34 mouse cellular contexts compared by ENCODE assay signal in the genomic region with DNA sequence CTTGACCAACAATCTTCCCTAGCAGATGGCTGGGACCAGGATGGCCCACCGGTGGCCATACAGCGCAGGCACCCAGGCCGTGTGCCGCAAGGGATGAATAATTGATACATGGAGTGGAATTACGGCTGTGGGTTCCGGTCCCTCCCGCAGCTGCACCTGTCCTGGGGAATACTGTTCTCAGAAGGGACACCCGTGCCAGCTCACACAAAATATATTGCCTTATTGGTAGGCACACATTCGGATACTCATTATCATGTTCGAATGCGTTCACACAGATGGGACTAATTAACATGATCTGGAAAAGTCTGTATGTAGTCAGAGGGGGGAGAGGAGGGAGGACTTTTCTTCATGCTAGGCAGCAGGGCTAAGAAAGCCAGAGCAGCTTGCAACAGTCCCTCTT. TPM values are rescaled to one million over a fixed set of nuclear protein-coding genes. Genes with fewer than 3 reads are reported as not detected.
DNase-seq lines count a peak whose midpoint lies in the region; ATAC-seq and TF ChIP-seq lines count a peak whose summit lies in the region.
"Had no signal": no experiment of that assay in that cellular context is flagged by ENCODE, and none has a peak within 500 bp of the region (broad histone marks: within the 10 kb centered on the region; RNA-seq: fewer than 3 reads in every experiment).

No protein-coding gene starts in this region.

- H3K4me3 ChIP-seq in forebrain, embryonic 14.5 days (ENCODE audit: low read depth, low read length) = no peak overlapping the region
- H3K4me3 ChIP-seq in forebrain, embryonic 11.5 days (ENCODE audit: low read depth, low read length) = no peak overlapping the region
- H3K4me3 ChIP-seq in hindbrain, postnatal 0 days (ENCODE audit: low read length) = no peak overlapping the region
- H3K4me3 ChIP-seq in hindbrain, embryonic 11.5 days (ENCODE audit: low read depth, low read length) = no peak overlapping the region
- no peak overlapping the region for H3K4me3 ChIP-seq in midbrain, embryonic 14.5 days (replicated peaks; ENCODE audit: low read depth, low read length)
- no peak overlapping the region for H3K4me3 ChIP-seq in midbrain, embryonic 15.5 days
- no peak overlapping the region for H3K4me3 ChIP-seq in forebrain, postnatal 0 days (ENCODE audit: low read depth, low read length)
- H3K4me3 ChIP-seq: gastrocnemius, adult 2 months; heart, adult 2 months; heart, embryonic 12.5 days; kidney, embryonic 15.5 days; limb, embryonic 10.5 days; limb, embryonic 15.5 days; liver, embryonic 13.5 days; megakaryocyte, embryonic 14.5 days had no signal

- WGBS in forebrain, embryonic 14.5 days = 77% methylated on average over 11 of the region's 11 CpGs
- 87% methylated on average over 11 of the region's 11 CpGs for WGBS in forebrain, embryonic 11.5 days
- WGBS in hindbrain, postnatal 0 days = 50% methylated on average over 11 of the region's 11 CpGs
- 89% methylated on average over 11 of the region's 11 CpGs for WGBS in hindbrain, embryonic 11.5 days
- WGBS in midbrain, embryonic 14.5 days = 67% methylated on average over 11 of the region's 11 CpGs
- WGBS in midbrain, embryonic 15.5 days = 75% methylated on average over 11 of the region's 11 CpGs
- WGBS in forebrain, postnatal 0 days = 53% methylated on average over 11 of the region's 11 CpGs

- H3K36me3 ChIP-seq in forebrain, embryonic 14.5 days (ENCODE audit: control insufficient read depth, insufficient read depth, low read length) = no peaks in the 10 kb centered on the region
- H3K36me3 ChIP-seq in forebrain, embryonic 11.5 days (ENCODE audit: control insufficient read depth, insufficient read depth, low read length) = no peaks in the 10 kb centered on the region
- H3K36me3 ChIP-seq in hindbrain, postnatal 0 days (ENCODE audit: insufficient read depth, low read length) = no peaks in the 10 kb centered on the region
- H3K36me3 ChIP-seq in hindbrain, embryonic 11.5 days (ENCODE audit: control insufficient read depth, insufficient read depth, low read length) = no peaks in the 10 kb centered on the region
- H3K36me3 ChIP-seq in midbrain, embryonic 14.5 days (ENCODE audit: control insufficient read depth, insufficient read depth, low read length) = no peaks in the 10 kb centered on the region
- no peaks in the 10 kb centered on the region for H3K36me3 ChIP-seq in midbrain, embryonic 15.5 days (replicated peaks)
- no peaks in the 10 kb centered on the region for H3K36me3 ChIP-seq in forebrain, postnatal 0 days (ENCODE audit: insufficient read depth)
- H3K36me3 ChIP-seq: G1E; heart, embryonic 12.5 days; kidney, embryonic 15.5 days; limb, embryonic 10.5 days; limb, embryonic 15.5 days; liver, embryonic 13.5 days had no signal

- ATAC-seq in forebrain, embryonic 14.5 days = peak; percentile 76
- ATAC-seq in forebrain, embryonic 11.5 days (replicated peaks; ENCODE audit: low FRiP score) = no peak
- 0 out of 2 replicates have a peak, but pooled peaks have one; percentile 24 for ATAC-seq in hindbrain, postnatal 0 days
- ATAC-seq in hindbrain, embryonic 11.5 days (ENCODE audit: low FRiP score) = no peak
- no peak for ATAC-seq in midbrain, embryonic 14.5 days (ENCODE audit: low FRiP score, low TSS enrichment)
- no peak for ATAC-seq in midbrain, embryonic 15.5 days (replicated peaks)
- peak; percentile 88 for ATAC-seq in forebrain, postnatal 0 days
- ATAC-seq: inflammation-experienced regulatory T-cells, adult 6 months; lung, postnatal 0 days had no signal

- no peak overlapping the region for H3K27ac ChIP-seq in forebrain, embryonic 14.5 days (ENCODE audit: low read depth, low read length)
- H3K27ac ChIP-seq in forebrain, embryonic 11.5 days (ENCODE audit: low read depth, low read length) = no peak overlapping the region
- no peak overlapping the region for H3K27ac ChIP-seq in hindbrain, postnatal 0 days
- H3K27ac ChIP-seq in hindbrain, embryonic 11.5 days (ENCODE audit: low read depth, low read length) = no peak overlapping the region
- H3K27ac ChIP-seq in midbrain, embryonic 14.5 days (replicated peaks; ENCODE audit: low read depth, low read length) = no peak overlapping the region
- no peak overlapping the region for H3K27ac ChIP-seq in midbrain, embryonic 15.5 days
- no peak overlapping the region for H3K27ac ChIP-seq in forebrain, postnatal 0 days (ENCODE audit: low read depth, low read length)
- H3K27ac ChIP-seq: gastrocnemius, adult 2 months; heart, adult 2 months; kidney, embryonic 15.5 days; limb, embryonic 10.5 days; limb, embryonic 15.5 days; liver, embryonic 13.5 days had no signal

- peak; percentile 73 for DNase-seq in forebrain, embryonic 14.5 days (ENCODE audit: low spot score)
- DNase-seq in forebrain, embryonic 11.5 days (ENCODE audit: low spot score) = no peak
- no peak for DNase-seq in hindbrain, postnatal 0 days (ENCODE audit: low spot score)
- DNase-seq in hindbrain, embryonic 11.5 days (ENCODE audit: low spot score) = no peak
- DNase-seq in midbrain, embryonic 14.5 days = peak; percentile 17
- DNase-seq in forebrain, postnatal 0 days = peak; percentile 62
- DNase-seq in kidney, adult 11 months = no peak
- DNase-seq: adrenal gland, adult 8-10 months; cerebellum, adult 11 months; cerebellum, adult 9-10 months; cerebellum, postnatal 36 days; gastrocnemius, adult 2 months; gastrocnemius, postnatal 36 days; heart, adult 2 months; kidney, adult 18-20 months; kidney, postnatal 25 days; liver, embryonic 13.5 days; lung, adult 18-20 months; lung, postnatal 4 days; right cerebral cortex, postnatal 25 days; thymus, postnatal 14 days had no signal

- H3K9ac ChIP-seq in forebrain, embryonic 14.5 days (ENCODE audit: low read length) = no peak overlapping the region
- H3K9ac ChIP-seq in forebrain, embryonic 11.5 days (ENCODE audit: low read length) = no peak overlapping the region
- H3K9ac ChIP-seq in hindbrain, postnatal 0 days (replicated peaks; ENCODE audit: low read length) = no peak overlapping the region
- no peak overlapping the region for H3K9ac ChIP-seq in hindbrain, embryonic 11.5 days (ENCODE audit: low read depth, low read length)
- H3K9ac ChIP-seq in midbrain, embryonic 14.5 days (replicated peaks; ENCODE audit: low read length) = no peak overlapping the region
- H3K9ac ChIP-seq in midbrain, embryonic 15.5 days = no peak overlapping the region
- H3K9ac ChIP-seq in forebrain, postnatal 0 days = no peak overlapping the region
- H3K9ac ChIP-seq: heart, embryonic 12.5 days; kidney, embryonic 15.5 days; limb, embryonic 15.5 days; liver, embryonic 13.5 days had no signal

- no peaks in the 10 kb centered on the region for H3K9me3 ChIP-seq in forebrain, embryonic 14.5 days (replicated peaks; ENCODE audit: control insufficient read depth, low read length)
- H3K9me3 ChIP-seq in forebrain, embryonic 11.5 days (ENCODE audit: control insufficient read depth, low read length) = no peaks in the 10 kb centered on the region
- H3K9me3 ChIP-seq in hindbrain, postnatal 0 days (ENCODE audit: low read length) = no peaks in the 10 kb centered on the region
- no peaks in the 10 kb centered on the region for H3K9me3 ChIP-seq in hindbrain, embryonic 11.5 days (ENCODE audit: control insufficient read depth, low read length)
- 0 out of 2 replicates have a peak, but pooled peaks cover 3% of the 10 kb centered on the region for H3K9me3 ChIP-seq in midbrain, embryonic 14.5 days (ENCODE audit: control insufficient read depth, low read length)
- no peaks in the 10 kb centered on the region for H3K9me3 ChIP-seq in midbrain, embryonic 15.5 days
- H3K9me3 ChIP-seq in forebrain, postnatal 0 days (ENCODE audit: low read length) = no peaks in the 10 kb centered on the region
- H3K9me3 ChIP-seq: G1E; kidney, embryonic 15.5 days; limb, embryonic 10.5 days; limb, embryonic 15.5 days; liver, embryonic 13.5 days had no signal

- H3K27me3 ChIP-seq in forebrain, embryonic 14.5 days (replicated peaks; ENCODE audit: control insufficient read depth, insufficient read depth, low read length) = no peaks in the 10 kb centered on the region
- no peaks in the 10 kb centered on the region for H3K27me3 ChIP-seq in forebrain, embryonic 11.5 days (ENCODE audit: control insufficient read depth, insufficient read depth, low read length)
- H3K27me3 ChIP-seq in hindbrain, postnatal 0 days (ENCODE audit: insufficient read depth, low read length) = no peaks in the 10 kb centered on the region
- no peaks in the 10 kb centered on the region for H3K27me3 ChIP-seq in hindbrain, embryonic 11.5 days (ENCODE audit: control insufficient read depth, insufficient read depth, low read length)
- no peaks in the 10 kb centered on the region for H3K27me3 ChIP-seq in midbrain, embryonic 14.5 days (ENCODE audit: control insufficient read depth, insufficient read depth, low read length)
- no peaks in the 10 kb centered on the region for H3K27me3 ChIP-seq in midbrain, embryonic 15.5 days (replicated peaks)
- H3K27me3 ChIP-seq in forebrain, postnatal 0 days (ENCODE audit: insufficient read depth, low read length) = no peaks in the 10 kb centered on the region

- no peak overlapping the region for H3K4me2 ChIP-seq in forebrain, embryonic 14.5 days (ENCODE audit: low read length)
- H3K4me2 ChIP-seq in forebrain, embryonic 11.5 days (ENCODE audit: low read depth, low read length, severe bottlenecking) = no peak overlapping the region
- H3K4me2 ChIP-seq in hindbrain, postnatal 0 days (ENCODE audit: low read depth, low read length) = no peak overlapping the region
- H3K4me2 ChIP-seq in hindbrain, embryonic 11.5 days (replicated peaks; ENCODE audit: low read depth, low read length) = no peak overlapping the region
- H3K4me2 ChIP-seq in midbrain, embryonic 14.5 days (ENCODE audit: low read length) = no peak overlapping the region
- H3K4me2 ChIP-seq in midbrain, embryonic 15.5 days = no peak overlapping the region
- H3K4me2 ChIP-seq in forebrain, postnatal 0 days (ENCODE audit: low read depth) = no peak overlapping the region
- H3K4me2 ChIP-seq: heart, embryonic 12.5 days; kidney, embryonic 15.5 days; limb, embryonic 15.5 days; liver, embryonic 13.5 days had no signal

- H3K4me1 ChIP-seq in forebrain, embryonic 14.5 days (ENCODE audit: control insufficient read depth, insufficient read depth, low read length) = no peaks in the 10 kb centered on the region
- H3K4me1 ChIP-seq in forebrain, embryonic 11.5 days (replicated peaks; ENCODE audit: control insufficient read depth, insufficient read depth, low read length) = no peaks in the 10 kb centered on the region; the same call in 1 of the 2 replicates
- H3K4me1 ChIP-seq in hindbrain, postnatal 0 days (ENCODE audit: insufficient read depth, low read length) = no peaks in the 10 kb centered on the region
- no peaks in the 10 kb centered on the region for H3K4me1 ChIP-seq in hindbrain, embryonic 11.5 days (replicated peaks; ENCODE audit: control insufficient read depth, insufficient read depth, low read length)
- H3K4me1 ChIP-seq in midbrain, embryonic 14.5 days (ENCODE audit: control insufficient read depth, insufficient read depth, low read length) = no peaks in the 10 kb centered on the region
- H3K4me1 ChIP-seq in midbrain, embryonic 15.5 days = no peaks in the 10 kb centered on the region
- H3K4me1 ChIP-seq in forebrain, postnatal 0 days (ENCODE audit: insufficient read depth) = no peaks in the 10 kb centered on the region
- H3K4me1 ChIP-seq: heart, embryonic 12.5 days had no signal

- TF ChIP-seq CTCF in hindbrain, postnatal 0 days (IDR thresholded peaks at IDR 0.05; ENCODE audit: low read depth) = no peak
- TF ChIP-seq CTCF in forebrain, postnatal 0 days (IDR thresholded peaks at IDR 0.05; ENCODE audit: low read depth) = no peak

RNA-seq across cellular contexts. Expression of a gene that starts 37.6 kb away (rescaled TPM):
- not detected in 2 replicates for polyA plus RNA-seq in forebrain, embryonic 14.5 days (2014; fragmentation: Nextera tagmentation; extraction: Ambion mirVana)
- polyA plus RNA-seq in forebrain, embryonic 11.5 days (2014; fragmentation: Nextera tagmentation; extraction: Ambion mirVana) = not detected in 2 replicates
- 1.0 TPM in 1 of 2 replicates, not detected in the other for total RNA-seq in hindbrain, postnatal 0 days (2014; rRNA removed)
- polyA plus RNA-seq in hindbrain, postnatal 0 days (2015; fragmentation: Nextera tagmentation; extraction: Ambion mirVana) = 0.23 and 0.28 TPM in 2 replicates
- polyA plus RNA-seq in hindbrain, embryonic 11.5 days (2014; fragmentation: Nextera tagmentation; extraction: Ambion mirVana) = not detected in 2 replicates
- polyA plus RNA-seq in midbrain, embryonic 14.5 days (2014; fragmentation: Nextera tagmentation; extraction: Ambion mirVana) = not detected in 2 replicates
- not detected in 2 replicates for polyA plus RNA-seq in midbrain, embryonic 15.5 days (2015; fragmentation: Nextera tagmentation; extraction: Ambion mirVana)
- 0.23 TPM in 1 of 2 replicates, not detected in the other for total RNA-seq in forebrain, postnatal 0 days (2014; rRNA removed)
- polyA plus RNA-seq in forebrain, postnatal 0 days (2015; fragmentation: Nextera tagmentation; extraction: Ambion mirVana) = not detected in 2 replicates
- total RNA-seq: adrenal gland, adult 8-10 months; G1E; gastrocnemius, adult 2 months; heart, adult 2 months; hematopoietic stem cell, adult 5-6 weeks had no signal
- polyA plus RNA-seq: embryonic facial prominence, embryonic 11.5 days; G1E; heart, adult 2 months; heart, embryonic 12.5 days; heart, postnatal 0 days; inflammation-experienced regulatory T-cells, adult 6 months; limb, embryonic 10.5 days; limb, embryonic 15.5 days; lung, postnatal 0 days; urinary bladder, adult 2 months had no signal

Comparison
In these comparisons a context has a peak if more than half of its experiments do, and no peak if none do; other contexts are left out.
1. ATAC-seq: peak in forebrain, embryonic 14.5 days (single experiment), hindbrain, postnatal 0 days (single experiment) and forebrain, postnatal 0 days (single experiment); none in forebrain, embryonic 11.5 days (single experiment), hindbrain, embryonic 11.5 days (single experiment), midbrain, embryonic 14.5 days (single experiment) and midbrain, embryonic 15.5 days (single experiment).
2. DNase-seq: peak in forebrain, embryonic 14.5 days (single experiment), midbrain, embryonic 14.5 days (single experiment) and forebrain, postnatal 0 days (single experiment); none in forebrain, embryonic 11.5 days (single experiment), hindbrain, postnatal 0 days (single experiment), hindbrain, embryonic 11.5 days (single experiment) and kidney, adult 11 months (single experiment).